Mouse (Mus musculus) myocyte (in vitro differentiated cells): ENCODE data around the gene Kdelc1.

Experiments used
- MAX ChIP-seq: IDR thresholded peaks from one replicate; pipeline ENCODE4 v1.6.1; 2011; ENCODE audit warnings: low read depth, mild to moderate bottlenecking, control low read depth
- POLR2A ChIP-seq: IDR thresholded peaks from one replicate; pipeline ENCODE4 v1.6.1; 2011; ENCODE audit warnings: low read depth, mild to moderate bottlenecking, control low read depth, moderate library complexity; ENCODE audit not compliant: insufficient read length
- POLR2AphosphoS2 ChIP-seq: IDR thresholded peaks from one replicate; pipeline ENCODE4 v1.6.1; 2011; ENCODE audit warnings: low read depth, control low read depth; ENCODE audit not compliant: insufficient read length
- USF1 ChIP-seq: IDR thresholded peaks from one replicate; pipeline ENCODE4 v1.6.1; 2011; ENCODE audit warnings: low read depth, mild to moderate bottlenecking, control low read depth, moderate library complexity

- no peak for TF ChIP-seq POLR2A
- TF ChIP-seq USF1 = no peak
- no peak for TF ChIP-seq POLR2AphosphoS2
- no peak for TF ChIP-seq MAX
Measured at GRCm38 (mm10) chr1:44102939-44103338, 15.7 kb downstream of the Kdelc1 start.
